Mouse (Mus musculus): ENCODE results near the gene Rab22a. TPM values are rescaled to one million over a fixed set of nuclear protein-coding genes. Genes with fewer than 3 reads are reported as not detected.
A peak's percentile ranks its signal among the peaks of the same experiment; 100 is the strongest.

Rab22a gene
- total and polyA plus RNA-seq, 3 experiments: 5.9 to 16.9 (median 9.3) TPM

- H3K27ac ChIP-seq (ENCODE audit: insufficient read depth, low read depth): no peak overlapping the region
- no peak for DNase-seq (ENCODE audit: extremely low read depth)
- peaks cover 13% of the 10 kb centered on the region for H3K79me2 ChIP-seq (replicated peaks; ENCODE audit: control insufficient read depth, extremely low read depth, insufficient read depth, poor library complexity, severe bottlenecking)
- TF ChIP-seq MEF2A (IDR thresholded peaks at IDR 0.05; ENCODE audit: borderline replicate concordance, low read depth, low read length): no peak
- dilution Hi-C loops (cut with MboI; ENCODE audit: extremely low pct_ligation_motif_present, extremely low pct_unique_long_range_greater_than_20kb, low sequenced_read_pairs) (no loop called here), in situ Hi-C loops (cut with MboI; ENCODE audit: low pct_ligation_motif_present, low pct_unique_long_range_greater_than_20kb, low sequenced_read_pairs) (no loop called here)
- peaks cover 2% of the 10 kb centered on the region for H3K9me3 ChIP-seq (replicated peaks; ENCODE audit: low read length)
- H3K4me3 ChIP-seq (replicated peaks in 1 of 3; ENCODE audit: low read depth in 2 of 3, low read length in 2 of 3, poor library complexity in 1 of 3): no peak overlapping the region
- no peaks in the 10 kb centered on the region for H3K27me3 ChIP-seq (replicated peaks)
- H3K36me3 ChIP-seq (replicated peaks in 1 of 2; ENCODE audit: control insufficient read depth in 1 of 2, insufficient read depth in 1 of 2, low read length in 1 of 2): peaks cover 23 to 77% of the 10 kb centered on the region in 2 experiments
- no peak overlapping the region for H3K4me2 ChIP-seq (ENCODE audit: insufficient read depth, low read depth, poor library complexity, severe bottlenecking)
- peaks cover 0 to 5% of the 10 kb centered on the region in 2 experiments; a peak in 2 of 4 replicates for H3K4me1 ChIP-seq (ENCODE audit: control insufficient read depth in 1 of 2, insufficient read depth in 2 of 2)
- no peak overlapping the region for H3K9ac ChIP-seq (ENCODE audit: insufficient read depth, low read depth)
Observed at GRCm38 (mm10) chr2:173673469-173673868, 13.9 kb downstream of the Rab22a start.

GRCm38 (mm10) chr2:173678593-173678992 lies 19.0 kb downstream of the Rab22a start:
- Histone ChIP-seq H3K4me1 (ENCODE audit: control insufficient read depth in 1 of 2, insufficient read depth in 2 of 2) (peaks cover 13 to 29% of the 10 kb centered on the region in 2 experiments), H3K4me2 (ENCODE audit: insufficient read depth, low read depth, poor library complexity, severe bottlenecking) (peak overlapping the region; percentile 60; the same call in 1 of the 2 replicates), H3K27ac (ENCODE audit: insufficient read depth, low read depth) (peak overlapping the region; percentile 28), H3K4me3 (replicated peaks in 1 of 3; ENCODE audit: low read depth in 2 of 3, low read length in 2 of 3, poor library complexity in 1 of 3) (no peak overlapping the region), H3K9ac (ENCODE audit: insufficient read depth, low read depth) (no peak overlapping the region), H3K27me3 (replicated peaks) (no peaks in the 10 kb centered on the region), H3K36me3 (replicated peaks in 1 of 2; ENCODE audit: control insufficient read depth in 1 of 2, insufficient read depth in 1 of 2, low read length in 1 of 2) (peaks cover 19 to 47% of the 10 kb centered on the region in 2 experiments), H3K9me3 (replicated peaks; ENCODE audit: low read length) (peaks cover 2% of the 10 kb centered on the region), H3K79me2 (replicated peaks; ENCODE audit: control insufficient read depth, extremely low read depth, insufficient read depth, poor library complexity, severe bottlenecking) (peaks cover 21% of the 10 kb centered on the region; the same call in 1 of the 2 replicates)
- TF ChIP-seq USF2 (conservative IDR thresholded peaks at IDR 0.05; ENCODE audit: low read depth, low read length) (no peak), MAX (IDR thresholded peaks at IDR 0.05; ENCODE audit: low read length) (no peak), TBP (conservative IDR thresholded peaks at IDR 0.05; ENCODE audit: low read depth, low read length) (no peak), E2F4 (IDR thresholded peaks at IDR 0.05; ENCODE audit: insufficient replicate concordance, low read depth, low read length) (no peak), BHLHE40 (IDR thresholded peaks at IDR 0.05; ENCODE audit: low read depth, low read length) (no peak), NRF1 (IDR thresholded peaks at IDR 0.05; ENCODE audit: low read depth, low read length) (no peak), SIN3A (IDR thresholded peaks at IDR 0.05; ENCODE audit: low read length) (no peak), PAX5 (IDR thresholded peaks at IDR 0.05; ENCODE audit: low read length) (no peak), MEF2A (IDR thresholded peaks at IDR 0.05; ENCODE audit: borderline replicate concordance, low read depth, low read length) (no peak), EP300 (IDR thresholded peaks at IDR 0.05; ENCODE audit: low read length) (no peak), CTCF (conservative IDR thresholded peaks at IDR 0.05 in 1 of 2, IDR thresholded peaks at IDR 0.05 in 1 of 2; ENCODE audit: low read depth in 2 of 2, low read length in 2 of 2) (no peak), ZC3H11A (IDR thresholded peaks at IDR 0.05; ENCODE audit: low read depth, low read length) (no peak), USF1 (IDR thresholded peaks at IDR 0.05; ENCODE audit: low read depth, low read length) (no peak), RAD21 (IDR thresholded peaks at IDR 0.05; ENCODE audit: low read depth, low read length) (no peak), JUND (conservative IDR thresholded peaks at IDR 0.05; ENCODE audit: low read depth, low read length) (no peak), GABPA (IDR thresholded peaks at IDR 0.05; ENCODE audit: insufficient replicate concordance, low read depth, low read length) (no peak), ZKSCAN1 (IDR thresholded peaks at IDR 0.05; ENCODE audit: borderline replicate concordance, low read depth, low read length) (no peak)
- in situ Hi-C loops (cut with MboI; ENCODE audit: low pct_ligation_motif_present, low pct_unique_long_range_greater_than_20kb, low sequenced_read_pairs) (no loop called here), dilution Hi-C loops (cut with MboI; ENCODE audit: extremely low pct_ligation_motif_present, extremely low pct_unique_long_range_greater_than_20kb, low sequenced_read_pairs) (no loop called here)
- DNase-seq (ENCODE audit: extremely low read depth): no peak
